Mouse (Mus musculus): Measurements from ENCODE around the gene Sox5. TPM values are rescaled to one million over a fixed set of nuclear protein-coding genes. Genes with fewer than 3 reads are reported as not detected.

Gene Sox5
- polyA plus RNA-seq, 1 experiment from 2014 or later = 29.7 TPM

GRCm38 (mm10) chr6:143788446-143788845 is 993.3 kb downstream of the Sox5 start:
- no peaks in the 10 kb centered on the region for H3K27me3 ChIP-seq (ENCODE audit: control insufficient read depth, insufficient read depth, low read length)
- no peaks in the 10 kb centered on the region for H3K36me3 ChIP-seq (ENCODE audit: control insufficient read depth, insufficient read depth, low read length)
- ATAC-seq (ENCODE audit: low FRiP score, low TSS enrichment) (no peak), DNase-seq (no peak)
- H3K9ac ChIP-seq (replicated peaks; ENCODE audit: low read length) = no peak overlapping the region
- 92% methylated on average over 2 of the region's 2 CpGs for WGBS
- H3K4me3 ChIP-seq (replicated peaks; ENCODE audit: low read depth, low read length) = no peak overlapping the region
- H3K4me1 ChIP-seq (ENCODE audit: control insufficient read depth, insufficient read depth, low read length) = no peaks in the 10 kb centered on the region
- no peak overlapping the region for H3K4me2 ChIP-seq (ENCODE audit: low read length)
- H3K27ac ChIP-seq (replicated peaks; ENCODE audit: low read depth, low read length) = no peak overlapping the region
- H3K9me3 ChIP-seq (ENCODE audit: control insufficient read depth, low read length) = no peaks in the 10 kb centered on the region

- Histone ChIP-seq H3K9me3 (ENCODE audit: control insufficient read depth, low read length) (no peaks in the 10 kb centered on the region), H3K4me2 (ENCODE audit: low read length) (no peak overlapping the region), H3K4me1 (ENCODE audit: control insufficient read depth, insufficient read depth, low read length) (no peaks in the 10 kb centered on the region), H3K36me3 (ENCODE audit: control insufficient read depth, insufficient read depth, low read length) (no peaks in the 10 kb centered on the region), H3K9ac (replicated peaks; ENCODE audit: low read length) (no peak overlapping the region), H3K27me3 (ENCODE audit: control insufficient read depth, insufficient read depth, low read length) (no peaks in the 10 kb centered on the region), H3K4me3 (replicated peaks; ENCODE audit: low read depth, low read length) (no peak overlapping the region), H3K27ac (replicated peaks; ENCODE audit: low read depth, low read length) (no peak overlapping the region)
- DNase-seq (no peak), ATAC-seq (ENCODE audit: low FRiP score, low TSS enrichment) (no peak)
- WGBS = 90% methylated on average over 5 of the region's 5 CpGs
Measured at GRCm38 (mm10) chr6:143787360-143787759, 994.4 kb downstream of the Sox5 start.

DNA sequence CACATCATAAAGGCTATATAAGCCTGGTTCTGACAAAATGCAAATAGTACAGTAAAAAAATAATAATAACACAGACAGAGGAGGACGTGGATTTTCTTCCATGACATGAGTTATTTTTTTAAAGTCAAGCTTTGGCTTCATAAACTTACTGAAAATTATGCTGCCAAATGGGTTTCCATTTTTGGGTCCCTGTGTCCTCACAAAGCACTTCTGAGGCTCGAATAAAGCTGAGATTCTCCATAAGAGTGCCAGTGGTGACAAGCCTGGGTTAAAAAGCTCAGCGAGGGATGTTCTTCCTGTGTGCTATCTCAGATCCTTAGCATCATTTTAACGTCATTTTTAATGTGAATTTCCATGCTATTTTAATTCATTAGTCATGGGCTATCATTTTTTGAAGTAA is 996.1 kb downstream of the Sox5 start:
- no peak overlapping the region for H3K27ac ChIP-seq (replicated peaks; ENCODE audit: low read depth, low read length)
- H3K4me3 ChIP-seq (replicated peaks; ENCODE audit: low read depth, low read length) = no peak overlapping the region
- no peaks in the 10 kb centered on the region for H3K4me1 ChIP-seq (ENCODE audit: control insufficient read depth, insufficient read depth, low read length)
- ATAC-seq (ENCODE audit: low FRiP score, low TSS enrichment) (no peak), DNase-seq (no peak)
- H3K36me3 ChIP-seq (ENCODE audit: control insufficient read depth, insufficient read depth, low read length) = no peaks in the 10 kb centered on the region
- no peaks in the 10 kb centered on the region for H3K27me3 ChIP-seq (ENCODE audit: control insufficient read depth, insufficient read depth, low read length)
- WGBS = 75% methylated on average over 4 of the region's 4 CpGs
- H3K9me3 ChIP-seq (ENCODE audit: control insufficient read depth, low read length) = no peaks in the 10 kb centered on the region
- no peak overlapping the region for H3K9ac ChIP-seq (replicated peaks; ENCODE audit: low read length)
- no peak overlapping the region for H3K4me2 ChIP-seq (ENCODE audit: low read length)

Measured in midbrain, embryonic 14.5 days (tissue).